Mouse (Mus musculus) spleen, adult 2 months (tissue): Measurements from ENCODE around the gene Myo9b. TPM values are rescaled to one million over a fixed set of nuclear protein-coding genes. Genes with fewer than 3 reads are reported as not detected.

Experiments used
- DNase-seq, 2 experiments: peaks; one replicate each; pipeline versions ENCODE4 v3.0.0 to v3.0.0-alpha.2; 2012 to 2021; ENCODE audit warnings: low spot score in 2 of 2, low read depth in 1 of 2
- H3K27ac ChIP-seq: fragments of 200-500 bp; 2 replicates; pipeline ENCODE4 v1.5.1; 2012; ENCODE audit warnings: low read length, inconsistent platforms; ENCODE audit not compliant: insufficient read depth
- H3K27me3 ChIP-seq: fragments of 200-500 bp; 2 replicates; pipeline ENCODE4 v1.6.1; 2012; ENCODE audit warnings: mild to moderate bottlenecking, moderate library complexity, low read length, inconsistent platforms; ENCODE audit not compliant: control insufficient read depth, insufficient read depth
- H3K36me3 ChIP-seq: fragments of 200-500 bp; 2 replicates; pipeline ENCODE4 v1.6.1; 2012; ENCODE audit warnings: mild to moderate bottlenecking, low read length, inconsistent platforms; ENCODE audit not compliant: control insufficient read depth, insufficient read depth
- H3K4me1 ChIP-seq: fragments of 200-500 bp; 2 replicates; pipeline ENCODE4 v1.6.1; 2011; ENCODE audit warnings: inconsistent platforms; ENCODE audit not compliant: control insufficient read depth, insufficient read depth, insufficient read length
- H3K4me3 ChIP-seq: fragments of 200-500 bp; 2 replicates; pipeline ENCODE4 v1.5.1; 2011; ENCODE audit warnings: mild to moderate bottlenecking, inconsistent platforms; ENCODE audit not compliant: insufficient read depth, insufficient read length; ENCODE audit errors: extremely low read depth
- CTCF ChIP-seq: fragments of 200-500 bp; IDR thresholded peaks from 2 replicates; pipeline ENCODE4 v1.5.1; 2011; ENCODE audit warnings: mild to moderate bottlenecking, inconsistent platforms; ENCODE audit not compliant: insufficient read depth, insufficient read length, insufficient replicate concordance; ENCODE audit errors: extremely low read depth
- POLR2A ChIP-seq: fragments of 200-500 bp; IDR thresholded peaks from 2 replicates; pipeline ENCODE4 v1.6.1; 2011; ENCODE audit warnings: low read depth, low read length, inconsistent platforms
- WGBS: fragments of 180-500 bp; shearing (Covaris S2); methylation state at CpG from one replicate; pipeline ENCODE4 v1.1.7; 2018; 5-methylcytosine and 5-hydroxymethylcytosine counted together
- polyA plus RNA-seq: library from polyadenylated mRNA; depleted of rRNA; stranded (reverse); fragments of >200 nt; gene quantifications from 2 replicates; pipeline ENCODE4 v1.2.3, GENCODE M21; 2012

The Myo9b gene
- polyA plus RNA-seq, 1 experiment, result 47.6 TPM

DNA sequence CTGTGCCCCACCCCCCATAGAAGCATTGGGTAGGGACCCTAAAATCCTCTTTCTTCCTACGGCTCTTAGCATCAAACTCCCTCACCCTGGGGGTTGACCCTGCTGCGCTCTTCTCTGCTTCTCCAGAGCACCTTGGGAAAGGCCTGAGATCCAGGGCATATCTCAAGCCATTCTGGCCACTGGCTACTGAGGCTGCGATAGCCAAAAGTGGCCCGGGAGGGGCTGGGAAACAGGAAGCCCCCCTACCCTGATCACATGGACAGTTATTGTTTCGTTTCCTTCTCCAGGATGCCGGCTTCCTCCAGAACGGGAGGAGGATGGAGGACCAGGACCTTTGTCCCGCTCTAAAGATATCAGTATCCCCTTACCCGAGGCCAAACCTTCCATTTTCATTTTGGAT is 123.1 kb downstream of the Myo9b start, which contains the start of gene Ushbp1:
Gene Ushbp1, minus strand, starts transcription at position 174 of the 400 bp plus-strand sequence.
- whole genome bisulfite sequencing, result 86% methylated on average over 9 of the region's 9 CpGs
- peak within 1 kb of the TSS; percentile 44 for H3K27ac ChIP-seq
- no peaks in the 10 kb centered on the region for H3K27me3 ChIP-seq
- peak within 1 kb of the TSS; percentile 13; the same call in 1 of the 2 replicates for H3K4me3 ChIP-seq
- TF ChIP-seq POLR2A, result no peak
- TF ChIP-seq CTCF, result no peak
- no peak for DNase-seq
- peaks cover 7% of the 10 kb centered on the region; the same call in 1 of the 2 replicates for H3K36me3 ChIP-seq
- peaks cover 8% of the 10 kb centered on the region; the same call in 1 of the 2 replicates for H3K4me1 ChIP-seq

GRCm38 (mm10) chr8:71396639-71397305 is 124.3 kb downstream of the Myo9b start, which contains the start of gene Babam1:
Babam1 (plus strand) TSS chr8:71396861.
- Histone ChIP-seq H3K4me3 (peak within 1 kb of the TSS; percentile 75), H3K27me3 (no peaks in the 10 kb centered on the region), H3K36me3 (peaks cover 7% of the 10 kb centered on the region; the same call in 1 of the 2 replicates), H3K27ac (peak within 1 kb of the TSS; percentile 44), H3K4me1 (peaks cover 8% of the 10 kb centered on the region; the same call in 1 of the 2 replicates)
- TF ChIP-seq POLR2A (peak; percentile 65; the same call in 1 of the 2 replicates), CTCF (no peak)
- peak; percentile 80 to 89 for DNase-seq
- WGBS, result under 1% methylated on average over 34 of the region's 34 CpGs

DNA sequence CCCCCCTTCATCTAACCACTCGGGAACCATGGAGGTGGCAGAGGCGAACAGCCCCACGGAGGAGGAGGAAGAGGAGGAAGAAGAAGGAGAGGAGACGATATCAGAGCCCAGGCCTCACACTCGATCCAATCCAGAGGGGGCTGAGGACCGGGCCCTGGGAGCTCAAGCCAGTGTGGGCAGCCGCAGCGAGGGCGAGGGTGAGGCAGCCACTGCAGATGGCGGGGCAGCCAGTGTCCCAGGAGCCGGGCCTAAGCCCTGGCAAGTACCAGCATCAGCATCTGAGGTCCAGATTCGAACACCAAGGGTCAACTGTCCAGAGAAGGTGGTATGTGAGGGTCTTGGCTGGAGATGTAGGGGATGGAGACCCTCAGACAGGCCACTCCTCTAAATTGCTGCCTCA is 125.2 kb downstream of the Myo9b start:
- H3K27me3 ChIP-seq, result no peaks in the 10 kb centered on the region
- peaks cover 7% of the 10 kb centered on the region; the same call in 1 of the 2 replicates for H3K36me3 ChIP-seq
- no peak overlapping the region for H3K27ac ChIP-seq
- no peak for DNase-seq
- no peak overlapping the region for H3K4me3 ChIP-seq
- WGBS, result 83% methylated on average over 12 of the region's 12 CpGs
- peaks cover 8% of the 10 kb centered on the region; the same call in 1 of the 2 replicates for H3K4me1 ChIP-seq
- TF ChIP-seq POLR2A (no peak), CTCF (no peak)

DNA sequence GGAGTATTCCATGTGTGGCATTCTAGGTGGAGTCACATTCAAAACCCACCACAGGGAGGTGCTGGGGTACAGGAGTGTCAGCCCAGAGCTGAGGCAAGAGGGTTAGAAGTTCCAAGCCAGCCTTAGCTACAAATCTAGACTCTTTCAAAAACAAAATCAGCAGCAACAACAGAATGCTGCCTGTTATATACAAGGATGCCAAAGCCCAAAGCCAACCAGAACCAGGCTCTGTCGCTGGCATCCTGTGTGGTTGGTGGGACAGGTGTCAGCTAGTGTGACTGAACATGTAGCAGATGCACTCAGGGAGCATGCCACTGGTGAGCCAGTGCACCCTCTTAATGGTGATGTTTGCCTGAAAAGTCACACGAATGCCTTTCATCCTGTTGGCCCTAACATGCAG is 128.3 kb downstream of the Myo9b start:
- no peak for DNase-seq
- Histone ChIP-seq H3K36me3 (peaks cover 7% of the 10 kb centered on the region; the same call in 1 of the 2 replicates), H3K27ac (no peak overlapping the region), H3K4me1 (peaks cover 11% of the 10 kb centered on the region), H3K4me3 (no peak overlapping the region), H3K27me3 (no peaks in the 10 kb centered on the region)
- TF ChIP-seq CTCF, result no peak
- TF ChIP-seq POLR2A, result no peak
- 98% methylated on average over 2 of the region's 2 CpGs for WGBS

DNA sequence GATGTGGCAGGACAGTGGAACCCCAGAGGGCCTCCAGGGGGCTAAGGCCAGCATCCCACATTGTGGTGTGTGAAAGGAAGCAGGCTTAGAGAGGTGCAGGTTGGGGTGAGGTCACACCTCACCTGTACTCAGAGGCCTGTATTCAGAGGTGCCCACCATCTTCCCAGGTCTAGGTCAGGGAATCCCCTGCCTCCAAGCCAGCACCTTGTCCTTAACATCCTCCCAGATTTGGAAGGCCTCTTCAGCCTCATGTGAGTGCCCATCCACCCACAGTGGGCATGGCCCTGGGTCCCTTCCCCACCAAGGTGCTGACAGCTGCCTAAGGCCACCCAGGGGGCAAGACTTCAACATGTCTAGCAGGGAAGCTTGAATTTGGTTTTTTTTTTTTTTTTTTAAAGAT is 128.9 kb downstream of the Myo9b start:
- Histone ChIP-seq H3K36me3 (peaks cover 7% of the 10 kb centered on the region; the same call in 1 of the 2 replicates), H3K4me1 (peaks cover 14% of the 10 kb centered on the region)
- TF ChIP-seq CTCF (no peak), POLR2A (no peak)

GRCm38 (mm10) chr8:71402446-71402964 is 130.0 kb downstream of the Myo9b start:
- 94% methylated on average over 9 of the region's 9 CpGs for WGBS
- no peaks in the 10 kb centered on the region for H3K27me3 ChIP-seq
- peaks cover 16% of the 10 kb centered on the region for H3K4me1 ChIP-seq
- H3K4me3 ChIP-seq, result no peak overlapping the region
- H3K36me3 ChIP-seq, result peaks cover 7% of the 10 kb centered on the region; the same call in 1 of the 2 replicates
- no peak overlapping the region for H3K27ac ChIP-seq
- TF ChIP-seq CTCF (no peak), POLR2A (no peak)
- no peak for DNase-seq

More for the DNA sequence above, 128.9 kb downstream of the Myo9b start:
- DNase-seq, result no peak
- H3K4me3 ChIP-seq, result no peak overlapping the region
- H3K27ac ChIP-seq, result no peak overlapping the region
- no peaks in the 10 kb centered on the region for H3K27me3 ChIP-seq

GRCm38 (mm10) chr8:71403107-71403885 is 130.8 kb downstream of the Myo9b start:
- H3K4me3 ChIP-seq, result no peak overlapping the region
- H3K36me3 ChIP-seq, result peaks cover 7% of the 10 kb centered on the region; the same call in 1 of the 2 replicates
- peaks cover 13% of the 10 kb centered on the region for H3K4me1 ChIP-seq
- WGBS, result 92% methylated on average over 6 of the region's 6 CpGs
- no peaks in the 10 kb centered on the region for H3K27me3 ChIP-seq
- no peak for TF ChIP-seq POLR2A
- no peak for TF ChIP-seq CTCF
- no peak overlapping the region for H3K27ac ChIP-seq
- DNase-seq, result no peak
